ENCODE assay signal across 8 mouse cellular contexts in the genomic region with DNA sequence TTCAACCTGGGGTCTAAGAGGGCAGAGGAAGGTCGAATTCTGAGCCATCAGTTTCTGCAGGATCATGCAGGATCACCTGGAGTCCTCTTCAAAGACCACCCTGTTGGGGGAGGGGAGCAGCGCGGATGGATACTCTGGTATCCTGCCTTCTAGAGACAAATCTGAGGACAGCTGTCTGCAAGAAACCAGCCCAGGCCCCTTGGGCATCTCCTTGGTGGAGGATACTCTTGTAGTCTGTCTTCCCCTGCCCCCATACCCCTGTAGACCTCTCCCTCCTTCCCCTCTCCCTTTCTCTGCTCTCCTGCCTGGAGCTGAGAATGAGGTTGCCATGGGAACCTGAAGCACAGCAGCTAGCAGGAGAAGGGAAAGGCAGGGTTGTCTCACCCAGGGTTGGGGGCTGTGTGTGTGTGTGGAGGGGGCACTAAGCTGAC. TPM values are rescaled to one million over a fixed set of nuclear protein-coding genes. Genes with fewer than 3 reads are reported as not detected.
DNase-seq lines count a peak whose midpoint lies in the region; ATAC-seq and TF ChIP-seq lines count a peak whose summit lies in the region.

No protein-coding gene starts in this region.

- no peak for DNase-seq in kidney, postnatal 0 days (ENCODE audit: low spot score)
- no peak for DNase-seq in kidney, postnatal 14 days
- peak; percentile 82 for DNase-seq in embryo, embryonic 10.5 days (ENCODE audit: low spot score)
- DNase-seq in neural tube, embryonic 11.5 days (ENCODE audit: low spot score) = peak; percentile 75
- no peak for DNase-seq in spleen, postnatal 36 days (ENCODE audit: low spot score in 2 of 2)
- DNase-seq in heart, adult 8-10 months (ENCODE audit: low spot score) = no peak

- 46% methylated on average over 3 of the region's 3 CpGs for WGBS in kidney, postnatal 0 days
- 28% methylated on average over 3 of the region's 3 CpGs for WGBS in hindbrain, embryonic 15.5 days
- WGBS in neural tube, embryonic 11.5 days = 20% methylated on average over 3 of the region's 3 CpGs

- TF ChIP-seq CTCF in kidney, postnatal 0 days (IDR thresholded peaks at IDR 0.05; ENCODE audit: low read depth) = no peak

- peak overlapping the region; percentile 29; the same call in 1 of the 2 replicates for H3K4me2 ChIP-seq in kidney, postnatal 0 days (ENCODE audit: low read length)
- peak overlapping the region; percentile 43 for H3K4me2 ChIP-seq in hindbrain, embryonic 15.5 days
- H3K4me2 ChIP-seq in neural tube, embryonic 11.5 days (ENCODE audit: low read depth) = peak overlapping the region; percentile 32

- H3K9ac ChIP-seq in kidney, postnatal 0 days (ENCODE audit: low read depth, low read length) = no peak overlapping the region; the same call in 1 of the 2 replicates
- H3K9ac ChIP-seq in hindbrain, embryonic 15.5 days = peak overlapping the region; percentile 21
- H3K9ac ChIP-seq in neural tube, embryonic 11.5 days (ENCODE audit: low read length) = peak overlapping the region; percentile 22; the same call in 1 of the 2 replicates

- H3K4me1 ChIP-seq in kidney, postnatal 0 days (replicated peaks; ENCODE audit: insufficient read depth, low read length) = peaks cover 79% of the 10 kb centered on the region
- peaks cover 76% of the 10 kb centered on the region for H3K4me1 ChIP-seq in hindbrain, embryonic 15.5 days (replicated peaks)
- peaks cover 58% of the 10 kb centered on the region for H3K4me1 ChIP-seq in neural tube, embryonic 11.5 days (ENCODE audit: control insufficient read depth, insufficient read depth, low read length)

- ATAC-seq in kidney, postnatal 0 days (replicated peaks; ENCODE audit: low FRiP score, low read depth) = 0 out of 2 replicates have a peak, but pooled peaks have one; percentile 4
- peak; percentile 90 for ATAC-seq in hindbrain, embryonic 15.5 days (ENCODE audit: low FRiP score, low read depth)
- ATAC-seq in neural tube, embryonic 11.5 days (ENCODE audit: insufficient read depth, low FRiP score, low TSS enrichment) = peak; percentile 68
- ATAC-seq in granulocyte monocyte progenitor cell, adult 5-6 weeks (replicated peaks; ENCODE audit: poor library complexity, severe bottlenecking) = no peak

- no peaks in the 10 kb centered on the region for H3K9me3 ChIP-seq in kidney, postnatal 0 days (replicated peaks; ENCODE audit: low read length)
- H3K9me3 ChIP-seq in hindbrain, embryonic 15.5 days = no peaks in the 10 kb centered on the region
- no peaks in the 10 kb centered on the region for H3K9me3 ChIP-seq in neural tube, embryonic 11.5 days (ENCODE audit: control insufficient read depth, low read length)

- H3K27ac ChIP-seq in kidney, postnatal 0 days = peak overlapping the region; percentile 68
- H3K27ac ChIP-seq in hindbrain, embryonic 15.5 days (replicated peaks) = peak overlapping the region; percentile 88
- H3K27ac ChIP-seq in neural tube, embryonic 11.5 days (ENCODE audit: low read depth, low read length) = peak overlapping the region; percentile 80

- H3K4me3 ChIP-seq in kidney, postnatal 0 days (replicated peaks; ENCODE audit: low read depth, low read length) = no peak overlapping the region
- no peak overlapping the region for H3K4me3 ChIP-seq in hindbrain, embryonic 15.5 days
- H3K4me3 ChIP-seq in neural tube, embryonic 11.5 days (ENCODE audit: low read depth, low read length) = no peak overlapping the region

- H3K27me3 ChIP-seq in kidney, postnatal 0 days (ENCODE audit: insufficient read depth, low read length) = no peaks in the 10 kb centered on the region
- no peaks in the 10 kb centered on the region for H3K27me3 ChIP-seq in hindbrain, embryonic 15.5 days
- H3K27me3 ChIP-seq in neural tube, embryonic 11.5 days (ENCODE audit: control insufficient read depth, insufficient read depth, low read length) = no peaks in the 10 kb centered on the region

- H3K36me3 ChIP-seq in kidney, postnatal 0 days (ENCODE audit: insufficient read depth, low read length) = peaks cover 28% of the 10 kb centered on the region
- H3K36me3 ChIP-seq in hindbrain, embryonic 15.5 days = peaks cover 21% of the 10 kb centered on the region
- no peaks in the 10 kb centered on the region; the same call in 1 of the 2 replicates for H3K36me3 ChIP-seq in neural tube, embryonic 11.5 days (ENCODE audit: control insufficient read depth, insufficient read depth, low read length)

RNA-seq across cellular contexts. Expression of a gene that starts 13.7 kb away (rescaled TPM):
- polyA plus RNA-seq in kidney, postnatal 0 days (2015; fragmentation: Nextera tagmentation; extraction: Ambion mirVana) = 87.7 and 96.4 TPM in 2 replicates
- polyA plus RNA-seq in hindbrain, embryonic 15.5 days (2015; fragmentation: Nextera tagmentation; extraction: Ambion mirVana) = 152 and 173 TPM in 2 replicates
- 68.8 and 73.1 TPM in 2 replicates for polyA plus RNA-seq in neural tube, embryonic 11.5 days (2014; fragmentation: Nextera tagmentation; extraction: Ambion mirVana)
- 60.5 and 60.7 TPM in 2 replicates for total RNA-seq in granulocyte monocyte progenitor cell, adult 5-6 weeks (2014; fragmentation: Nextera tagmentation)
- total RNA-seq in granulocyte monocyte progenitor cell, adult 5-6 weeks (2017) = 92.5 and 124 TPM in 2 replicates
- 10 to 100 TPM; 20.1 to 32.0 (median 25.8) TPM for total RNA-seq in heart, adult 8-10 months (2022)

RNA-seq across cellular contexts. Expression of a gene that starts 28.1 kb away (rescaled TPM):
- polyA plus RNA-seq in kidney, postnatal 0 days (2015; fragmentation: Nextera tagmentation; extraction: Ambion mirVana) = 5.1 and 5.6 TPM in 2 replicates
- 32.4 and 38.8 TPM in 2 replicates for polyA plus RNA-seq in hindbrain, embryonic 15.5 days (2015; fragmentation: Nextera tagmentation; extraction: Ambion mirVana)
- polyA plus RNA-seq in neural tube, embryonic 11.5 days (2014; fragmentation: Nextera tagmentation; extraction: Ambion mirVana) = 14.1 and 15.0 TPM in 2 replicates
- 3.8 TPM in 1 of 2 replicates, not detected in the other for total RNA-seq in granulocyte monocyte progenitor cell, adult 5-6 weeks (2014; fragmentation: Nextera tagmentation)
- 1.3 TPM in 1 of 2 replicates, not detected in the other for total RNA-seq in granulocyte monocyte progenitor cell, adult 5-6 weeks (2017)
- total RNA-seq in heart, adult 8-10 months (2022) = 1 to 10 TPM in 1 of 4 experiments, under 1 TPM in 3; 0.22 to 1.7 (median 0.51) TPM

RNA-seq across cellular contexts. Expression of a gene that starts 30.3 kb away (rescaled TPM):
- polyA plus RNA-seq in kidney, postnatal 0 days (2015; fragmentation: Nextera tagmentation; extraction: Ambion mirVana) = 716 and 863 TPM in 2 replicates
- polyA plus RNA-seq in hindbrain, embryonic 15.5 days (2015; fragmentation: Nextera tagmentation; extraction: Ambion mirVana) = 296 and 312 TPM in 2 replicates
- polyA plus RNA-seq in neural tube, embryonic 11.5 days (2014; fragmentation: Nextera tagmentation; extraction: Ambion mirVana) = 453 and 457 TPM in 2 replicates
- 2,177 and 2,335 TPM in 2 replicates for total RNA-seq in granulocyte monocyte progenitor cell, adult 5-6 weeks (2014; fragmentation: Nextera tagmentation)
- 2,263 and 3,329 TPM in 2 replicates for total RNA-seq in granulocyte monocyte progenitor cell, adult 5-6 weeks (2017)
- 100 to 1,000 TPM; 425 to 610 (median 521) TPM for total RNA-seq in heart, adult 8-10 months (2022)

RNA-seq across cellular contexts. Expression of a gene that starts 36.8 kb away (rescaled TPM):
- polyA plus RNA-seq in kidney, postnatal 0 days (2015; fragmentation: Nextera tagmentation; extraction: Ambion mirVana) = not detected in 2 replicates
- 0.26 and 0.28 TPM in 2 replicates for polyA plus RNA-seq in hindbrain, embryonic 15.5 days (2015; fragmentation: Nextera tagmentation; extraction: Ambion mirVana)
- polyA plus RNA-seq in neural tube, embryonic 11.5 days (2014; fragmentation: Nextera tagmentation; extraction: Ambion mirVana) = not detected in 2 replicates
- not detected in 2 replicates for total RNA-seq in granulocyte monocyte progenitor cell, adult 5-6 weeks (2014; fragmentation: Nextera tagmentation)
- not detected in 2 replicates for total RNA-seq in granulocyte monocyte progenitor cell, adult 5-6 weeks (2017)
- total RNA-seq in heart, adult 8-10 months (2022) = not detected

RNA-seq across cellular contexts. Expression of a gene that starts 46.1 kb away (rescaled TPM):
- polyA plus RNA-seq in kidney, postnatal 0 days (2015; fragmentation: Nextera tagmentation; extraction: Ambion mirVana) = 13.9 and 14.8 TPM in 2 replicates
- polyA plus RNA-seq in hindbrain, embryonic 15.5 days (2015; fragmentation: Nextera tagmentation; extraction: Ambion mirVana) = 14.9 and 16.2 TPM in 2 replicates
- polyA plus RNA-seq in neural tube, embryonic 11.5 days (2014; fragmentation: Nextera tagmentation; extraction: Ambion mirVana) = 13.3 and 13.7 TPM in 2 replicates
- 9.0 and 13.0 TPM in 2 replicates for total RNA-seq in granulocyte monocyte progenitor cell, adult 5-6 weeks (2014; fragmentation: Nextera tagmentation)
- 16.3 and 18.9 TPM in 2 replicates for total RNA-seq in granulocyte monocyte progenitor cell, adult 5-6 weeks (2017)
- total RNA-seq in heart, adult 8-10 months (2022) = 1 to 10 TPM; 6.1 to 7.1 (median 6.3) TPM

Comparison
In these comparisons a context has a peak if more than half of its experiments do, and no peak if none do; other contexts are left out.
1. DNase-seq: peak in embryo, embryonic 10.5 days (single experiment) and neural tube, embryonic 11.5 days (single experiment); none in kidney, postnatal 0 days (single experiment), kidney, postnatal 14 days (single experiment), spleen, postnatal 36 days (0 of 2) and heart, adult 8-10 months (single experiment).
2. Peak in every context shown above with its lines, with median percentiles within 50 percentile points of each other: H3K27ac ChIP-seq and H3K4me2 ChIP-seq.